Mouse (Mus musculus): ENCODE measurements around the gene Nod2. TPM values are rescaled to one million over a fixed set of nuclear protein-coding genes. Genes with fewer than 3 reads are reported as not detected.

Nod2 gene
- polyA plus RNA-seq, 1 experiment from 2014 or later: 0.06 TPM

- 54% methylated on average over 14 of the region's 14 CpGs for WGBS (ENCODE audit: insufficient replicate concordance)
- no peak for ATAC-seq
Measured at GRCm38 (mm10) chr8:88668400-88669086, 21.4 kb downstream of the Nod2 start.

DNA sequence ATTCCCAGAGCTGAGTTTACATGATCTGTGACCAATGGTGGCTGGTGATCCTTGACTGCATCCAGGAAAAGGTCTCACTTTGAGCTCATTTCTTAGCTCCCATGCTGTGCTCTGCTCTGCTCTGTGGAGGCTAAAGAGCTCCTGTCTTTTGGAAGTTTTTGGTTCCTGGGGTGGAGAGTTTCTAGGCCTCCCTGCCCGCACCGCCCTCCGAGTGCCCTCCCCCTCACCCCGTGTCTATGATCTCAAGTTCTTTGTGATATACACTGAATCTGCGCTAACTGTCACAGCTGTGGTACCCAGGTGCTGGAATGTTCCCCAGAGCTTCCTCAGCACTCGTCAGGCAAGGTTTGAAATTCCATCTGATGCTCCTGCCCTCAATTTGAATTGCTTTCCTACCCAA is 23.7 kb downstream of the Nod2 start:
- no peak for ATAC-seq
- no peaks in the 10 kb centered on the region for H3K9me3 ChIP-seq (replicated peaks)
- H3K27ac ChIP-seq: no peak overlapping the region
- 0 out of 2 replicates have a peak, but pooled peaks cover 4% of the 10 kb centered on the region for H3K27me3 ChIP-seq (replicated peaks)
- H3K9ac ChIP-seq: no peak overlapping the region
- no peaks in the 10 kb centered on the region for H3K36me3 ChIP-seq
- no peaks in the 10 kb centered on the region for H3K4me1 ChIP-seq
- H3K4me2 ChIP-seq: no peak overlapping the region
- H3K4me3 ChIP-seq: no peak overlapping the region
- 75% methylated on average over 6 of the region's 6 CpGs for WGBS (ENCODE audit: insufficient replicate concordance)

More at GRCm38 (mm10) chr8:88668400-88669086, 21.4 kb downstream of the Nod2 start:
- Histone ChIP-seq H3K4me2 (no peak overlapping the region), H3K9me3 (replicated peaks) (no peaks in the 10 kb centered on the region), H3K27ac (no peak overlapping the region), H3K9ac (no peak overlapping the region), H3K4me1 (no peaks in the 10 kb centered on the region), H3K36me3 (no peaks in the 10 kb centered on the region), H3K27me3 (replicated peaks) (0 out of 2 replicates have a peak, but pooled peaks cover 4% of the 10 kb centered on the region), H3K4me3 (no peak overlapping the region)

DNA sequence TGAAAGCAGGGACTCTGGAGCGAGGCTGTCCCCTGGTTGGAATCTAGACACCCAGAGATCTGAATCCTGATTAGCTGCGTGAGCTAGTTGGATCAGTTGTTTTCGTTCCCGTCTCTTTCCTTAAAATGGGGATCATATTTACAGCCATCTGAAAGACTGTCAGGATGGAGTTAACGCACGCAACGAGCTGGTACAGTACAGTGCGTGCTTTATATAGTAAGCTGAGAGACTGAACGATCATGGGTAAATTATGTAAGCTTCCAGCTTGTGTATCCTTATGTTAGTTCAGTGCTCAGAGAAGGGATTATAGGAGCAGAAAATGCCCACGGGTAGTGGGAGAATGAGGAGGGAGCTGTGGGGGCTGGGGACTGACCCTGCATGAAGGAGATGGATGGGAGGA is 24.5 kb downstream of the Nod2 start:
- Histone ChIP-seq H3K9me3 (replicated peaks) (no peaks in the 10 kb centered on the region), H3K4me1 (no peaks in the 10 kb centered on the region), H3K4me2 (no peak overlapping the region), H3K9ac (no peak overlapping the region), H3K27ac (no peak overlapping the region), H3K36me3 (no peaks in the 10 kb centered on the region), H3K27me3 (replicated peaks) (0 out of 2 replicates have a peak, but pooled peaks cover 4% of the 10 kb centered on the region), H3K4me3 (no peak overlapping the region)
- no peak for ATAC-seq
- 69% methylated on average over 10 of the region's 10 CpGs for WGBS (ENCODE audit: insufficient replicate concordance)

- Histone ChIP-seq H3K9ac (no peak overlapping the region), H3K4me2 (no peak overlapping the region), H3K4me1 (no peaks in the 10 kb centered on the region), H3K9me3 (replicated peaks) (no peaks in the 10 kb centered on the region), H3K27ac (no peak overlapping the region), H3K27me3 (replicated peaks) (0 out of 2 replicates have a peak, but pooled peaks cover 4% of the 10 kb centered on the region), H3K36me3 (no peaks in the 10 kb centered on the region), H3K4me3 (no peak overlapping the region)
- ATAC-seq: no peak
- 76% methylated on average over 5 of the region's 5 CpGs for WGBS (ENCODE audit: insufficient replicate concordance)
Measured at GRCm38 (mm10) chr8:88673859-88674258, 26.7 kb downstream of the Nod2 start.

GRCm38 (mm10) chr8:88675372-88676165 is 28.5 kb downstream of the Nod2 start:
- Histone ChIP-seq H3K36me3 (no peaks in the 10 kb centered on the region), H3K27me3 (replicated peaks) (0 out of 2 replicates have a peak, but pooled peaks cover 4% of the 10 kb centered on the region), H3K4me3 (no peak overlapping the region), H3K4me2 (no peak overlapping the region), H3K27ac (no peak overlapping the region), H3K9ac (no peak overlapping the region), H3K9me3 (replicated peaks) (no peaks in the 10 kb centered on the region), H3K4me1 (no peaks in the 10 kb centered on the region)
- 68% methylated on average over 12 of the region's 12 CpGs for WGBS (ENCODE audit: insufficient replicate concordance)
- ATAC-seq: no peak

DNA sequence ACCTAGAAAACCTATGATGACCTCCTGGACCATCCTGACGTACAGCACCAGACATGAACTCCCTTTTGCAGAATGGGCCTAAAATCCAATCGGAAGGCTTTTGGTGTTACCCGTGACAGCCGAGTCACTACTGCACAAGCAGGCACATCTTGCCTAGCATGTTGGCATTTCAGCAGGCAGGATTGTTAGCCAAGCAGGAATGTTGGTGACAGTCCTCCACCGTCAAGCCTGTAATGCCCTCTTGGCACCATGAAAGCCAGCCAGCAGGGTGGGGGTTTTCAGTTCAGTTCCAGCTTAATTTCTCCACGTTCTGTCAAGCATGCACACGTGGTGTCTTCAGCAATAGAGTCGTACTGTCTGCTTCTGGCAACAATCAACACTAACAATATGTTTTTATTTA is 30.0 kb downstream of the Nod2 start:
- no peak overlapping the region for H3K27ac ChIP-seq
- 77% methylated on average over 8 of the region's 8 CpGs for WGBS (ENCODE audit: insufficient replicate concordance)
- H3K4me2 ChIP-seq: no peak overlapping the region
- H3K27me3 ChIP-seq (replicated peaks): 0 out of 2 replicates have a peak, but pooled peaks cover 4% of the 10 kb centered on the region
- H3K9ac ChIP-seq: no peak overlapping the region
- no peaks in the 10 kb centered on the region for H3K9me3 ChIP-seq (replicated peaks)
- H3K4me1 ChIP-seq: no peaks in the 10 kb centered on the region
- no peak for ATAC-seq
- H3K4me3 ChIP-seq: no peak overlapping the region
- H3K36me3 ChIP-seq: no peaks in the 10 kb centered on the region

DNA sequence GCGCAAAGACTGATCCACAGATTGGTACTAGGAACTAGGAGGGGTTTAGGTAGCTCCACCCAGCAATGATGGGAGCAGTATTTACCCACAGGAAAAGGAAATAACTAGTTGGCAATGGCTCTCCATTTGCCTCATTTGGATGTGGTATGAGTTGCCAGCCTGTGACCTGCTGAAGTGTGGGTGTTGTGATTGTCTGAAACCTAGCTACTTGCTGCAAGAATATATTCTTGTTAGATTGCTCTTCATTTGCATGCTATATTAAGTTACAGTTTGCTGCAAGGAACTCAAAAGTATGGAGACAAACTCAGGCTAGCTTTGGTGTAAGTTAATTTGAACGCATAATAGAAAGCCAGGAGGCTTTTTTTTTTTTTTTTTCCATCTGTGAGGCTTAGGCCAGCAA is 33.5 kb downstream of the Nod2 start:
- Histone ChIP-seq H3K27ac (no peak overlapping the region), H3K9me3 (replicated peaks) (no peaks in the 10 kb centered on the region)

DNA sequence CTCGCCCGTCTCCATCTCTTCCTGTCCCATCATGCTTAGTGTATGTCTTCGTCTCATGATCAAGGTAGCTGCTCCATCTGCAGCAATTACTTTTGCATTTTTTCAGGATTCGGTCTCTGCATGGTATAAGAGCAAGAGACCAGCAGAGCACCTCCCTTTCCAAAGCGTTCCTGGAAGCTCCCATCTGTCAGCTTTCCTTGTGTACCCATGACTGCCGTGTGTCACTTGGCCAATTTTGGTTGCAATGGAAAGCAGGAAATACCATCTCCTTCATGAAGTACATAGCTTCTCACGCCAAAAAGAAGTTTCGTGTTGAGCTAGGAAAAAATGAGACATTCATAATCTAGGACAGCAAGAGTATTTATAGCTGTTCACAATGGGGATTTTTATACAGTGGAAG is 33.9 kb downstream of the Nod2 start:
- Histone ChIP-seq H3K9me3 (replicated peaks) (no peaks in the 10 kb centered on the region), H3K4me2 (no peak overlapping the region), H3K4me1 (no peaks in the 10 kb centered on the region), H3K9ac (no peak overlapping the region), H3K4me3 (no peak overlapping the region), H3K36me3 (no peaks in the 10 kb centered on the region), H3K27me3 (replicated peaks) (no peaks in the 10 kb centered on the region), H3K27ac (no peak overlapping the region)
- ATAC-seq: no peak
- WGBS (ENCODE audit: insufficient replicate concordance): 66% methylated on average over 8 of the region's 8 CpGs

More for the DNA sequence above, 33.5 kb downstream of the Nod2 start:
- H3K4me1 ChIP-seq: no peaks in the 10 kb centered on the region
- no peaks in the 10 kb centered on the region for H3K27me3 ChIP-seq (replicated peaks)
- no peak for ATAC-seq
- WGBS (ENCODE audit: insufficient replicate concordance): 73% methylated on average over 2 of the region's 2 CpGs
- H3K4me3 ChIP-seq: no peak overlapping the region
- no peak overlapping the region for H3K9ac ChIP-seq
- H3K36me3 ChIP-seq: no peaks in the 10 kb centered on the region
- H3K4me2 ChIP-seq: no peak overlapping the region

- ATAC-seq: no peak
- no peak overlapping the region for H3K4me3 ChIP-seq
- H3K27me3 ChIP-seq (replicated peaks): no peaks in the 10 kb centered on the region
- H3K9ac ChIP-seq: no peak overlapping the region
- H3K9me3 ChIP-seq (replicated peaks): no peaks in the 10 kb centered on the region
- no peaks in the 10 kb centered on the region for H3K36me3 ChIP-seq
- H3K27ac ChIP-seq: no peak overlapping the region
- WGBS (ENCODE audit: insufficient replicate concordance): 75% methylated on average over 7 of the region's 7 CpGs
- no peak overlapping the region for H3K4me2 ChIP-seq
- no peaks in the 10 kb centered on the region for H3K4me1 ChIP-seq
Measured at GRCm38 (mm10) chr8:88683656-88684289, 36.7 kb downstream of the Nod2 start.

DNA sequence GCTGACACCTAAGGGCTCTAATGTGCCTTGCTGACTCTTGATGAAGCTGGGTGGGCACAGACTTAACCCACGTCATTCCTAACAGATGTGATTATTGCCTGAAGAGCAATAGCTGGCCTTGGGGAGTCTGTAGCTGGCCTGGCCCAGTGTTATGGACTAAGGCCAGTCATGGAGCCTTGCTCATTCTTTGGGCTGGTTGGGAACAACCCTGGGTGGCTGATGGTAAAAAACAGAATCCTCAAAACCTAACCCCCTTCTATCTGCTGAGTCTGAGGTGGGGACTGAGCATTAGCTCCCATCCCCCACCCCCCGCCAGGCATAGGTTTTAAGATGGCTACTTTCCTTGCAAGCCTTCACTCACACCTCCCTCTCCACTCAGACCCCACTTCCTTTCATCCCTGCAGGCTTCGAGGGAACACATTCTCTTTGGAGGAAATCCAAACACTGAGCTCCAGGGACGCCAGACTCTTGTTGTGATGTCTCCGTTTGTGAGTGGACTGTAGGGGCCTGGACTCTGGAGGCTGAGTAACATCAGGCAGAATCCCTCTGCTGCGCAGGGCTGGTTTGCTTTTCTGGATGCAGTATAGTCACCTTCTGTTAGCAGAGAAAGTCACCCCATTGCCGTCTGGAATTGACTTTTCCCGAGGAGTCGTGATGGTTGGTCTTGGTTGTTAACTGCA is 39.3 kb downstream of the Nod2 start:
- no peaks in the 10 kb centered on the region for H3K9me3 ChIP-seq (replicated peaks)
- no peak overlapping the region for H3K9ac ChIP-seq
- no peaks in the 10 kb centered on the region for H3K36me3 ChIP-seq
- no peak overlapping the region for H3K4me2 ChIP-seq
- H3K4me3 ChIP-seq: no peak overlapping the region
- H3K27me3 ChIP-seq (replicated peaks): peaks cover 7% of the 10 kb centered on the region; the same call in 1 of the 2 replicates
- ATAC-seq: no peak
- no peaks in the 10 kb centered on the region for H3K4me1 ChIP-seq
- no peak overlapping the region for H3K27ac ChIP-seq
- WGBS (ENCODE audit: insufficient replicate concordance): 45% methylated on average over 9 of the region's 9 CpGs

DNA sequence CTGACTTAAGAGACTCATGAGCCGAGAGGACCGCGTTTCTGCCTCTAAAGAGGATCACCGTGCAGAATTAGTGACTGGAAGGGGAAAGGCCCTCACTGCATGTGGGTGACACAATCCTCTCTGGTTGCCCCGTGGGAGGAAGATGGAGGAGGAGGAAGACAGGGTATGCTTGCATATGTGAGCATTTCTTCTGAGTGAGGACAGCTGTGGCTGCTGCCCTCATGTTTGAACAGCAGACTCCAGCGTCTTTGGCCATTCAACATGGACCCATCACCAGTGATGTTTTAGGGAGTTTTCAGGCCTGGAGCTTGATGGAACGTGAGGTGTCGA is 39.8 kb downstream of the Nod2 start:
- WGBS (ENCODE audit: insufficient replicate concordance): 58% methylated on average over 8 of the region's 8 CpGs
- Histone ChIP-seq H3K9me3 (replicated peaks) (no peaks in the 10 kb centered on the region), H3K9ac (no peak overlapping the region), H3K4me2 (no peak overlapping the region), H3K27ac (no peak overlapping the region), H3K4me3 (no peak overlapping the region), H3K36me3 (no peaks in the 10 kb centered on the region), H3K27me3 (replicated peaks) (peaks cover 12% of the 10 kb centered on the region; the same call in 1 of the 2 replicates), H3K4me1 (no peaks in the 10 kb centered on the region)
- no peak for ATAC-seq

Measured in liver, embryonic 12.5 days (tissue).